Mouse (Mus musculus) bone marrow macrophage, adult 2 months (primary cell): ENCODE data around the gene Zhx3.

Source experiments
- CTCF ChIP-seq: IDR thresholded peaks from 2 replicates; pipeline ENCODE4 v1.5.1; 2012; ENCODE audit warnings: low read depth, mild to moderate bottlenecking, low read length, moderate library complexity
- POLR2A ChIP-seq: IDR thresholded peaks from 2 replicates; pipeline ENCODE4 v1.6.1; 2012; ENCODE audit warnings: mild to moderate bottlenecking, low read depth, low read length, borderline replicate concordance

DNA sequence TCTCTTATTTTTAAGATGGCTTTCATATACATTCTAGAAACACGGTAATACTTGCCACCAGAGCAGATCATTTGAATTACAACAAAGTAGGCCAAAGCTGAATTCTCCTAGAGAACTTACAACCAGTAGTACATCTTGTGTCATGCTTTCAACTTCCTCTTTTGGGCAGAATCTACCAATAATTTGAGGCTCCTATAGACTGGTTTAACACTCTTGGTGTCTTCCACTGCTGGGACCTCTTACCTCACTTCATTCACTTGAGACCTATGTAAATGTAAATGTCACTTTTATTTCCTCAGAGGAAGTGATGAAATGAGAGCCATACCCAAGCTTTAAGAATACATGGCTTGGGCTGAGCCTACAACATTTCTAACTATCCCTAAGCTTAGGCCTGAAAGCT is 8.7 kb downstream of the Zhx3 start:
- TF ChIP-seq CTCF (no peak), POLR2A (no peak)
